Mouse (Mus musculus) bone marrow, adult 2 months (tissue): Measurements from ENCODE around the gene Gm2012.
"Not testable (repeated sequence)": the region's sequence is repeated elsewhere in the genome, so short reads cannot be mapped to it uniquely, and the experiment has no call there.

Source experiments
- CTCF ChIP-seq: fragments of 200-500 bp; IDR thresholded peaks from 2 replicates; pipeline ENCODE4 v1.5.1; 2011; ENCODE audit warnings: low read length, control low read depth; ENCODE audit not compliant: control insufficient read depth, insufficient read depth
- POLR2A ChIP-seq: fragments of 200-500 bp; IDR thresholded peaks from 2 replicates; pipeline ENCODE4 v1.6.1; 2011; ENCODE audit warnings: low read depth, mild to moderate bottlenecking, control low read depth, low read length, borderline replicate concordance; ENCODE audit not compliant: control insufficient read depth

GRCm38 (mm10) chrX:26231255-26231654 is at the start of gene Gm2012:
- TF ChIP-seq CTCF, POLR2A: not testable (repeated sequence)
